Mouse (Mus musculus) thymus, adult 2 months (tissue): Measurements from ENCODE around the gene Sipa1l1.

ENCODE experiments used
- CTCF ChIP-seq: fragments of 200-500 bp; IDR thresholded peaks from 2 replicates; pipeline ENCODE4 v1.5.1; 2012; ENCODE audit warnings: mild to moderate bottlenecking, control low read depth, low read length, moderate library complexity, borderline replicate concordance; ENCODE audit not compliant: control insufficient read depth, poor library complexity, insufficient read depth; ENCODE audit errors: extremely low read depth
- POLR2A ChIP-seq: fragments of 200-500 bp; IDR thresholded peaks from 2 replicates; pipeline ENCODE4 v1.6.1; 2012; ENCODE audit warnings: mild to moderate bottlenecking, low read length, control low read depth, moderate library complexity; ENCODE audit not compliant: control insufficient read depth, poor library complexity, insufficient read depth; ENCODE audit errors: extremely low read depth

- TF ChIP-seq CTCF (no peak), POLR2A (no peak)
Measured at GRCm38 (mm10) chr12:82170461-82171279, 1.6 kb downstream of the Sipa1l1 start.
